Mouse (Mus musculus) midbrain, embryonic 15.5 days (tissue): ENCODE measurements around the gene Scg5. TPM values are rescaled to one million over a fixed set of nuclear protein-coding genes. Genes with fewer than 3 reads are reported as not detected.

ENCODE experiments used
- ATAC-seq: fragments of 200-750 bp; cut with Nextera tagmentation; replicated peaks from 2 replicates; pipeline ENCODE4 v1.8.0; 2017; ENCODE audit warnings: moderate TSS enrichment
- H3K27ac ChIP-seq: fragments of 300-500 bp; sonication (generic); 2 replicates; pipeline ENCODE4 v1.5.1; 2015; ENCODE audit warnings: mild to moderate bottlenecking, inconsistent platforms
- H3K27me3 ChIP-seq: fragments of 300-500 bp; sonication (generic); replicated peaks from 2 replicates; pipeline ENCODE4 v1.6.1; 2015; ENCODE audit warnings: inconsistent platforms
- H3K36me3 ChIP-seq: fragments of 300-500 bp; sonication (generic); replicated peaks from 2 replicates; pipeline ENCODE4 v1.6.1; 2015; ENCODE audit warnings: inconsistent platforms
- H3K4me1 ChIP-seq: fragments of 300-500 bp; sonication (generic); 2 replicates; pipeline ENCODE4 v1.6.1; 2015; ENCODE audit warnings: inconsistent platforms
- H3K4me2 ChIP-seq: fragments of 300-500 bp; sonication (generic); 2 replicates; pipeline ENCODE4 v1.6.1; 2015; ENCODE audit warnings: inconsistent platforms, mild to moderate bottlenecking, moderate library complexity
- H3K4me3 ChIP-seq: fragments of 300-500 bp; sonication (generic); 2 replicates; pipeline ENCODE4 v1.5.1; 2015; ENCODE audit warnings: mild to moderate bottlenecking, inconsistent platforms
- H3K9ac ChIP-seq: fragments of 300-500 bp; sonication (generic); 2 replicates; pipeline ENCODE4 v1.6.1; 2015; ENCODE audit warnings: mild to moderate bottlenecking, inconsistent platforms
- H3K9me3 ChIP-seq: fragments of 300-500 bp; sonication (generic); 2 replicates; pipeline ENCODE4 v1.6.1; 2016; ENCODE audit warnings: inconsistent platforms
- WGBS: fragments of 180-500 bp; shearing (Covaris S2); methylation state at CpG from one replicate; pipeline ENCODE4 v1.1.7; 2015; ENCODE audit warnings: mixed read lengths; 5-methylcytosine and 5-hydroxymethylcytosine counted together
- polyA plus RNA-seq: library from polyadenylated mRNA; unstranded; fragments of >200 nt; fragmentation: Nextera tagmentation; extraction: Ambion mirVana; gene quantifications from 2 replicates; pipeline ENCODE4 v1.2.1, GENCODE M21; 2015

The Scg5 gene
- polyA plus RNA-seq, 1 experiment from 2014 or later, result 249 TPM

DNA sequence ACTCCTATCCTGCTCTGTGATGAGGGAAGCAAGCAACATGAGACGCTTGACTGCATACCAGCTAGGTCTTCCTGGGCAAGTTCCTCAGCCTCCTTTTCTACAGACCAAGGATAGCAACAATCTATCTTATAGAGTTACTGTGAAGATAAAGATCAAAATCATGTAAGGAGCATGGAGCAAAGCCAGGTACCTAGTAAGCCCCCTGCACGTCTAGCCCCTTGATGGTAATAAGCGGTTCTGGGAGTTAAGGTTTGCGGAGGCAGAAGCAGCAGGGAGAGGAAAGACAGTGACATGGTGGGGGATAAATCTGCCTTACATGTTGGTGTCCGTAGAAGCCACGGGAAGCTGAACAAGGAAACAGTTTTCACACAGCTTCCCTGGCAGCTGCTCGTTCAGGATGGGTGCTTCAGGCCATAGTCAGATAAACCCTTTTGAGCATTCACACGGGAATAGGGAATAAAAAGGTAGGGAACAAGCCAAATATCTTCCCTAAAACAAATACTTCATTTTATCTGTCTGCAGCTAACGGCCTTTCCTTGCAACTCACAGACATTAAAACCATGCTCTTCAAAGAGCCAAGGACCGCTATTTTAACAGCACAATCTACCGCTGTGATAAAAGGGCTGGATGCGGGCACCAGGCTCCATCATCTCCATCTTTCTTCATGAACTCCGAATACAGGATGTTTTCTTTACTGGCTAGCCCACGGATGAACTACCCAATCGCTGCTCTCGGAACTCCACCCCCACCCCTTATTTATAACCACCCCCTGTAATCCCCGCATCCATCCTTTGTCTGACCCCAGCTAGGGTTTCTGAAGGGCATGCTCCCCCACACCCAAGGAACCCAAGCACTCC is 607 bp downstream of the Scg5 start:
- Histone ChIP-seq H3K9ac (peak overlapping the region; percentile 81), H3K36me3 (no peaks in the 10 kb centered on the region), H3K9me3 (no peaks in the 10 kb centered on the region), H3K4me3 (peak overlapping the region; percentile 64), H3K27ac (peak overlapping the region; percentile 99), H3K27me3 (no peaks in the 10 kb centered on the region), H3K4me2 (peak overlapping the region; percentile 74), H3K4me1 (peaks cover 44% of the 10 kb centered on the region)
- peak; percentile 95 for ATAC-seq
- 4% methylated on average over 17 of the region's 17 CpGs for WGBS

DNA sequence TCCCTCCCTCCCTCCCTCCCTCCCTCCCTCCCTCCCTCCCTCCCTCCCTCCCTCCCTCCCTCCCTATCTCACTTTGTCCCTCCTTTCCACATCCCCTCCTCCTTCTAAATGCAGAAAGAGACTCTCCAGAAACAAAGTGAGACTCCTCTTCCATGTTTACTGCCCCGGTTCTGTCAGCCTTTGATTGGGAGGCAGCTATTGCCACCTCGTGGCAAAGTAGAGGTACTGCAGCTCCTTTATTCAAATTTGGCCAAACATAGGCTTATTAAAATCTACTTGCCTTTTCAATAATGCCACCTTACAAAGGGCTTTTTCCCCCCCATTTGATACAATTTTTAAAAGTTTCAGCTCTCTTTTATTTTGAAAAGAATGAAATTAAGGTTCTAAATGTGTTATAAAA is 5.0 kb downstream of the Scg5 start:
- peaks cover 38% of the 10 kb centered on the region for H3K4me1 ChIP-seq
- no peak overlapping the region for H3K4me2 ChIP-seq
- no peaks in the 10 kb centered on the region for H3K27me3 ChIP-seq
- no peak overlapping the region for H3K4me3 ChIP-seq
- H3K36me3 ChIP-seq, result no peaks in the 10 kb centered on the region
- 0% methylated on average over 2 of the region's 2 CpGs for WGBS
- H3K9ac ChIP-seq, result no peak overlapping the region
- no peak overlapping the region for H3K27ac ChIP-seq
- no peak for ATAC-seq
- no peaks in the 10 kb centered on the region for H3K9me3 ChIP-seq

- Histone ChIP-seq H3K36me3 (peaks cover 3% of the 10 kb centered on the region; the same call in 1 of the 2 replicates), H3K27ac (no peak overlapping the region), H3K4me2 (no peak overlapping the region), H3K4me1 (peaks cover 31% of the 10 kb centered on the region), H3K9ac (no peak overlapping the region), H3K27me3 (no peaks in the 10 kb centered on the region), H3K4me3 (no peak overlapping the region), H3K9me3 (no peaks in the 10 kb centered on the region)
- no peak for ATAC-seq
- 92% methylated on average over 8 of the region's 8 CpGs for WGBS
Measured at GRCm38 (mm10) chr2:113822367-113822766, 6.6 kb downstream of the Scg5 start.

DNA sequence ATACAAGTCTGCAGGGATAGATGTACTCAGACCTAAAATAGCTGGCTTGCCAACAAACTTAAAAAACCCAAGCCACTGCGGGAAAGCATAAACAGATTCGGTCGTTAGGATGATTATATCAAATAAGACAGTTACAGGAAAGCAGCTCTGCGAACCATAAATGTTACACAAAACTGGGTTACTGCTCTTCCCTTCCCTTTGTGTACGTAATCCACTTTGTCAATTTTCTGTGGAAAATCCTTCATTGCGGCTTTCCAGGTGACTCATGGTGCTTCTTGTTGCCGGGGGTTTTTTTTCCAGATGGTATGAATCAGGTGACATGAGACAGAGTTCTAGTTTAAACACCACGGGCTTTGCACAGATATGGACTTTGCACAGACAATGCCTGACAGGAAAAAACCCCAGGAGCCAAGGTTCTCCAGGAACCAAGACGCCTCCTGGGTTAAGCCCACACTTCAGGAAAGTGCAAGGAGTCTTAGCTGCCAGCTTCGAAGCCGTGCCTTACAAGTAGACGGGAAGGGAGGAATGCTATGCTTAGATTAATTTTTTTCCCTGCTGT is 7.7 kb downstream of the Scg5 start:
- Histone ChIP-seq H3K36me3 (peaks cover 9% of the 10 kb centered on the region), H3K4me2 (no peak overlapping the region), H3K9ac (no peak overlapping the region), H3K27ac (no peak overlapping the region), H3K4me1 (peaks cover 20% of the 10 kb centered on the region), H3K4me3 (no peak overlapping the region), H3K9me3 (no peaks in the 10 kb centered on the region), H3K27me3 (no peaks in the 10 kb centered on the region)
- ATAC-seq, result no peak
- WGBS, result 84% methylated on average over 12 of the region's 12 CpGs

GRCm38 (mm10) chr2:113820117-113820516 is 8.8 kb downstream of the Scg5 start:
- Histone ChIP-seq H3K27ac (no peak overlapping the region), H3K36me3 (peaks cover 9% of the 10 kb centered on the region), H3K4me2 (no peak overlapping the region), H3K9ac (no peak overlapping the region), H3K4me1 (peaks cover 9% of the 10 kb centered on the region), H3K9me3 (no peaks in the 10 kb centered on the region), H3K27me3 (no peaks in the 10 kb centered on the region), H3K4me3 (no peak overlapping the region)
- 95% methylated on average over 15 of the region's 15 CpGs for WGBS
- ATAC-seq, result no peak

- no peak overlapping the region for H3K4me3 ChIP-seq
- peak; percentile 54; the same call in 1 of the 2 replicates for ATAC-seq
- H3K4me2 ChIP-seq, result no peak overlapping the region
- H3K27ac ChIP-seq, result no peak overlapping the region
- no peaks in the 10 kb centered on the region for H3K9me3 ChIP-seq
- no peaks in the 10 kb centered on the region for H3K4me1 ChIP-seq
- no peaks in the 10 kb centered on the region for H3K27me3 ChIP-seq
- no peak overlapping the region for H3K9ac ChIP-seq
- peaks cover 9% of the 10 kb centered on the region for H3K36me3 ChIP-seq
- 74% methylated on average over 14 of the region's 14 CpGs for WGBS
Measured at GRCm38 (mm10) chr2:113817681-113818606, 11.0 kb downstream of the Scg5 start.

DNA sequence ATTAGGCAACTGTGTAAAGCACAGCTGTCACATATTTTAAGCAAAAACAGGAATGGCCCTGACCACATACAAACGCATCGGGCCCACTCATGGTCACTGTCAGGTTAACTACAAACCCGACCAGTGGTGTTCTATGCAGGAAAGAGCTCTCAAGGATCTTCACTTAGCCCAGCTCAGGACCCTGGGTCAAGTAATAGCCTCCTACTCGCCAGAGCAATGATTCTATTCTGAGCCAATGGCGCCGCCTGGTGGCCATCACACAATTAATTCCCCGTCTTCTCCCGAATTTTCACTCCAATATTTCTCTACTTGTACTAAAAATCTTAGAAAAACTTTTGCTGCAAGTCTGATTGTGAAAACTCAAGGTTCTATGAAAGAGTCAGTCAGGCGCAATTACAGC is 21.3 kb downstream of the Scg5 start:
- 32% methylated on average over 9 of the region's 9 CpGs for WGBS

GRCm38 (mm10) chr2:113806851-113807577 is 21.9 kb downstream of the Scg5 start:
- H3K27me3 ChIP-seq, result no peaks in the 10 kb centered on the region
- H3K27ac ChIP-seq, result no peak overlapping the region
- no peak; the same call in 1 of the 2 replicates for ATAC-seq
- no peaks in the 10 kb centered on the region for H3K36me3 ChIP-seq
- WGBS, result 65% methylated on average over 10 of the region's 10 CpGs
- no peak overlapping the region for H3K4me2 ChIP-seq
- no peaks in the 10 kb centered on the region for H3K4me1 ChIP-seq
- H3K9ac ChIP-seq, result no peak overlapping the region
- no peaks in the 10 kb centered on the region for H3K9me3 ChIP-seq
- H3K4me3 ChIP-seq, result no peak overlapping the region

More for the DNA sequence above, 21.3 kb downstream of the Scg5 start:
- Histone ChIP-seq H3K9me3 (no peaks in the 10 kb centered on the region), H3K27ac (no peak overlapping the region), H3K4me1 (no peaks in the 10 kb centered on the region), H3K9ac (no peak overlapping the region), H3K4me2 (no peak overlapping the region), H3K4me3 (no peak overlapping the region), H3K27me3 (no peaks in the 10 kb centered on the region), H3K36me3 (no peaks in the 10 kb centered on the region)
- peak; percentile 66; the same call in 1 of the 2 replicates for ATAC-seq

- Histone ChIP-seq H3K36me3 (no peaks in the 10 kb centered on the region), H3K9ac (no peak overlapping the region), H3K27ac (no peak overlapping the region), H3K9me3 (no peaks in the 10 kb centered on the region), H3K4me2 (no peak overlapping the region), H3K4me1 (no peaks in the 10 kb centered on the region), H3K27me3 (no peaks in the 10 kb centered on the region), H3K4me3 (no peak overlapping the region)
- WGBS, result 90% methylated on average over 4 of the region's 4 CpGs
- no peak for ATAC-seq
Measured at GRCm38 (mm10) chr2:113805765-113806164, 23.2 kb downstream of the Scg5 start.

GRCm38 (mm10) chr2:113803753-113804152 is 25.2 kb downstream of the Scg5 start:
- Histone ChIP-seq H3K9ac (no peak overlapping the region), H3K36me3 (no peaks in the 10 kb centered on the region), H3K27me3 (no peaks in the 10 kb centered on the region), H3K9me3 (no peaks in the 10 kb centered on the region), H3K4me2 (no peak overlapping the region), H3K4me1 (no peaks in the 10 kb centered on the region), H3K4me3 (no peak overlapping the region), H3K27ac (no peak overlapping the region)
- ATAC-seq, result no peak
- 30% methylated on average over 1 of the region's 1 CpGs for WGBS

DNA sequence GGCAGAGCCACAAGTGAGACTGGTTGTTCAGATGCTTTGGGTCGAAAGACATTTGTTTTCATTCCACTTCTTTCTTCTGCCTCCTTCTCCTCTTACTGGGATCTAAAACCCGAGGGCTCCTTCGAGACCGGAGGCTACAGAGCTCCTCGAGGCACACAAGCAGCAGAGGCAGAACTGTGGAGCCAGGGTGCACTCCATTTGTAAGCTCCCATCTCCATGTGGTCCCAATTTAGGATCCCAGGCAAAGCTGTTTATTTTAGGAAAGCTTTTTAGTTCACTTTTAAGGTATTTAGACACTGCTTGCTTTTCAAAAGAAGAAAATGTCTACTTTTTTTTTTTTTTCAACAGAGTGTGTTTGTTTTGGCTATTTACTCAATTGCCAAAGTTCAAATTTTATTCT is 28.1 kb downstream of the Scg5 start:
- Histone ChIP-seq H3K9ac (no peak overlapping the region), H3K4me3 (no peak overlapping the region), H3K4me2 (no peak overlapping the region), H3K36me3 (no peaks in the 10 kb centered on the region), H3K27ac (no peak overlapping the region), H3K27me3 (no peaks in the 10 kb centered on the region), H3K4me1 (no peaks in the 10 kb centered on the region), H3K9me3 (no peaks in the 10 kb centered on the region)
- 80% methylated on average over 5 of the region's 5 CpGs for WGBS
- ATAC-seq, result no peak
